Mouse (Mus musculus) myocyte (in vitro differentiated cells): Measurements from ENCODE around the gene Slc17a9. TPM values are rescaled to one million over a fixed set of nuclear protein-coding genes. Genes with fewer than 3 reads are reported as not detected.

Source experiments
- H3K27me3 ChIP-seq: one replicate; pipeline ENCODE4 v1.6.1; 2011; ENCODE audit not compliant: control insufficient read depth, insufficient read depth, insufficient read length
- H3K36me3 ChIP-seq: one replicate; pipeline ENCODE4 v1.6.1; 2011; ENCODE audit not compliant: control insufficient read depth, insufficient read depth
- H3K4me2 ChIP-seq: one replicate; pipeline ENCODE4 v1.6.1; 2011; ENCODE audit warnings: low read depth, control low read depth
- H3K4me3 ChIP-seq: one replicate; pipeline ENCODE4 v1.5.1; 2011; ENCODE audit warnings: mild to moderate bottlenecking, control low read depth, moderate library complexity
- H3K79me2 ChIP-seq: one replicate; pipeline ENCODE4 v1.6.1; 2011; ENCODE audit not compliant: control insufficient read depth, insufficient read depth
- H3ac ChIP-seq: one replicate; pipeline ENCODE4 v1.6.1; 2011; ENCODE audit not compliant: control insufficient read depth, insufficient read length
- CEBPB ChIP-seq: IDR thresholded peaks from 2 replicates; pipeline ENCODE4 v1.6.1; 2011; ENCODE audit warnings: mild to moderate bottlenecking, moderate library complexity; ENCODE audit not compliant: poor library complexity, insufficient read depth, severe bottlenecking
- E2F4 ChIP-seq: IDR thresholded peaks from one replicate; pipeline ENCODE4 v1.6.1; 2011; ENCODE audit warnings: mild to moderate bottlenecking, control low read depth, moderate library complexity; ENCODE audit not compliant: insufficient read depth
- MAX ChIP-seq: IDR thresholded peaks from one replicate; pipeline ENCODE4 v1.6.1; 2011; ENCODE audit warnings: low read depth, mild to moderate bottlenecking, control low read depth
- MYOD1 ChIP-seq, 3 experiments: IDR thresholded peaks; one replicate each; pipeline ENCODE4 v1.6.1; 2011; ENCODE audit warnings: control low read depth in 2 of 3, low read depth in 2 of 3, mild to moderate bottlenecking in 2 of 3, moderate library complexity in 1 of 3; ENCODE audit not compliant: insufficient read length in 2 of 3, control insufficient read depth in 1 of 3
- MYOG ChIP-seq, 3 experiments: IDR thresholded peaks; one replicate each; pipeline ENCODE4 v1.6.1; 2011; ENCODE audit warnings: control low read depth in 2 of 3, low read depth in 2 of 3, mild to moderate bottlenecking in 2 of 3; ENCODE audit not compliant: insufficient read length in 2 of 3, control insufficient read depth in 1 of 3, insufficient read depth in 1 of 3
- POLR2A ChIP-seq: IDR thresholded peaks from one replicate; pipeline ENCODE4 v1.6.1; 2011; ENCODE audit warnings: low read depth, mild to moderate bottlenecking, control low read depth, moderate library complexity; ENCODE audit not compliant: insufficient read length
- POLR2AphosphoS2 ChIP-seq: IDR thresholded peaks from one replicate; pipeline ENCODE4 v1.6.1; 2011; ENCODE audit warnings: low read depth, control low read depth; ENCODE audit not compliant: insufficient read length
- REST ChIP-seq: IDR thresholded peaks from one replicate; pipeline ENCODE4 v1.6.1; 2011; ENCODE audit warnings: mild to moderate bottlenecking, control low read depth, moderate library complexity; ENCODE audit not compliant: insufficient read depth, insufficient read length
- SRF ChIP-seq: IDR thresholded peaks from one replicate; pipeline ENCODE4 v1.6.1; 2011; ENCODE audit warnings: low read depth; ENCODE audit not compliant: control insufficient read depth, insufficient read length
- TCF12 ChIP-seq: IDR thresholded peaks from one replicate; pipeline ENCODE4 v1.6.1; 2011; ENCODE audit warnings: mild to moderate bottlenecking, control low read depth; ENCODE audit not compliant: poor library complexity, insufficient read depth, severe bottlenecking
- TCF3 ChIP-seq: IDR thresholded peaks from one replicate; pipeline ENCODE4 v1.6.1; 2011; ENCODE audit warnings: low read depth, control low read depth; ENCODE audit not compliant: insufficient read length
- USF1 ChIP-seq: IDR thresholded peaks from one replicate; pipeline ENCODE4 v1.6.1; 2011; ENCODE audit warnings: low read depth, mild to moderate bottlenecking, control low read depth, moderate library complexity
- polyA plus RNA-seq: library from polyadenylated mRNA; unstranded; fragments of >200 nt; fragmentation: generic; extraction: Trizol; gene quantifications from one replicate; pipeline ENCODE4 v1.2.1, GENCODE M21; 2012; ENCODE audit warnings: missing spikeins

Gene Slc17a9
- polyA plus RNA-seq, result 0.22 TPM

DNA sequence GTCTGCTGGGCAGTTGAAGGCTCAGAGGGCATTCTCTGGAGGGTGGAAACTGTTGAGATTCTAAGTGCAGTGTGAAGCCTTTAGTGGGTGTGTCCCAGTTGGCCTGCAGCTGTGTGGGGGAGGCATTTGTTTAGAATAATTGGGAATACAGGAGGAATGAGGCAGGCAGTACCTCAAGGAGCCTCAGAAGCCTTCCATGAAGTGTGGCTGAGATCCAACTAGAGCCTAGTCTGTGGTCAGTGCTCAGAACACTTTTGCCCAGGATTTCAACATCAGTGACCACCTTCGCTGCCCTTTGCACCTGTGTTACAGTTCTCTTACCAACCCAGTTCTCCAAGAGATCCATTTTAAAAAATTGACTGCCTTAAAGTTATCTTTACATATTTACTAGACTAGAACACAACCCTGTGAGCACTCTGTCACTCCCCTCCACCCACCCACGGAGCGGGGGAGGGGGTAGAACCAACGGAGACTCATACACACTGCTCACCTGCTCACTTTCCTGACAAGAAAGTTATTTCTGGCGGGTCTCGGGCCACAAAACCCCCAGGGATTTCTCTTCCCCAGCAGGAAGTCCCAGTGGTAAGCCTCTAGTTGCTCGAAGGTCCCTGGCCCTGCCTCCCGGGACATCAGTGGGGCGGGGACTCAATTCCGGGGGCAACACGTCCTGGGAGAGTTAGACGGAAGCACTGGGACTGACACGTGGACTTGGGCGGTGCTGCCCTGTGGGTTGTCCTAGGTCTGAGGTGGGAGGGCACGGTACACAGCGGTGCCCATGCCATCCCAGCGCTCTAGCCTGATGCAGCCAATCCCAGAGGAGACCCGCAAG, at the start of gene Slc17a9:
TSS of gene Slc17a9 (plus strand) at position 679 of the 829 bp plus-strand sequence.
- H3ac ChIP-seq, result no peak within 1 kb of the TSS
- no peaks in the 10 kb centered on the region for H3K79me2 ChIP-seq
- no peak within 1 kb of the TSS for H3K4me3 ChIP-seq
- no peaks in the 10 kb centered on the region for H3K27me3 ChIP-seq
- TF ChIP-seq REST (no peak), POLR2AphosphoS2 (peak; percentile 95), MYOD1 (IDR thresholded peaks at IDR 0.05; ENCODE audit: control insufficient read depth in 1 of 3, insufficient read length in 2 of 3, low read depth in 2 of 3) (no peak), POLR2A (no peak), E2F4 (no peak)
- H3K4me2 ChIP-seq, result peak within 1 kb of the TSS; percentile 38
- H3K36me3 ChIP-seq, result peaks cover 33% of the 10 kb centered on the region

- no peaks in the 10 kb centered on the region for H3K27me3 ChIP-seq
Observed at GRCm38 (mm10) chr2:180676706-180677105, 48.4 kb upstream of the Slc17a9 start.

GRCm38 (mm10) chr2:180678609-180679140, 46.4 kb upstream of the Slc17a9 start:
- H3K27me3 ChIP-seq, result no peaks in the 10 kb centered on the region
- H3K36me3 ChIP-seq, result peaks cover 27% of the 10 kb centered on the region
- no peak overlapping the region for H3K4me3 ChIP-seq
- H3K4me2 ChIP-seq, result no peak overlapping the region
- TF ChIP-seq POLR2A, result peak; percentile 34
- no peak for TF ChIP-seq USF1
- peak; percentile 96 for TF ChIP-seq POLR2AphosphoS2
- H3K79me2 ChIP-seq, result no peaks in the 10 kb centered on the region
- H3ac ChIP-seq, result no peak overlapping the region

More at GRCm38 (mm10) chr2:180676706-180677105, 48.4 kb upstream of the Slc17a9 start:
- TF ChIP-seq CEBPB, result no peak
- TF ChIP-seq REST, result no peak
- TF ChIP-seq SRF, result no peak
- TF ChIP-seq USF1, result no peak
- no peak for TF ChIP-seq MAX
- TF ChIP-seq MYOD1 (IDR thresholded peaks at IDR 0.05; ENCODE audit: control insufficient read depth in 1 of 3, insufficient read length in 2 of 3, low read depth in 2 of 3), result no peak
- TF ChIP-seq E2F4, result no peak
- no peak for TF ChIP-seq POLR2A
- TF ChIP-seq POLR2AphosphoS2, result no peak
- TF ChIP-seq TCF3, result no peak
- TF ChIP-seq TCF12, result no peak
- H3K36me3 ChIP-seq, result peaks cover 15% of the 10 kb centered on the region
- H3ac ChIP-seq, result no peak overlapping the region
- no peak overlapping the region for H3K4me3 ChIP-seq
- H3K79me2 ChIP-seq, result no peaks in the 10 kb centered on the region
- H3K4me2 ChIP-seq, result no peak overlapping the region

DNA sequence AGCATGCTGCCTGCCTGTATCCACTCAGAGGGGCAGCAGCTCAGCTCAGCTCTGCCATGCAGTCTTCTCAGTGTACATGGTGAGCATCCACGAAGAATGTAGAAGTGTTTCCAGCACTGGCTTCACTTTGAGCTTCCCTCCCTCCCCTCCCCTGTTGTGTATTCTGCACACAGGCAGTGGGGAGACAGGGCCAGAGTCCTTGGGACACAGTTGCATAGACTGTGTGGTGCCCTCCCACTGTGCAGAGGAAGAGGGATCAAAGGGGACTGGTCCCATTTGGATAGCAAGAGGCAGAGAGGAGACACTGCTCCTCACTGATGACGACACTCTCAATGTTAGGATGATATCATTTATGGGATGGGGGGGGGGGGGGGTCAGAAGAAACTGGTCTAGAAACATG, 43.8 kb upstream of the Slc17a9 start:
- TF ChIP-seq POLR2AphosphoS2 (peak; percentile 30), E2F4 (no peak)
- Histone ChIP-seq H3K79me2 (no peaks in the 10 kb centered on the region), H3K4me3 (no peak overlapping the region), H3K36me3 (peaks cover 27% of the 10 kb centered on the region), H3K4me2 (no peak overlapping the region), H3ac (no peak overlapping the region), H3K27me3 (no peaks in the 10 kb centered on the region)

DNA sequence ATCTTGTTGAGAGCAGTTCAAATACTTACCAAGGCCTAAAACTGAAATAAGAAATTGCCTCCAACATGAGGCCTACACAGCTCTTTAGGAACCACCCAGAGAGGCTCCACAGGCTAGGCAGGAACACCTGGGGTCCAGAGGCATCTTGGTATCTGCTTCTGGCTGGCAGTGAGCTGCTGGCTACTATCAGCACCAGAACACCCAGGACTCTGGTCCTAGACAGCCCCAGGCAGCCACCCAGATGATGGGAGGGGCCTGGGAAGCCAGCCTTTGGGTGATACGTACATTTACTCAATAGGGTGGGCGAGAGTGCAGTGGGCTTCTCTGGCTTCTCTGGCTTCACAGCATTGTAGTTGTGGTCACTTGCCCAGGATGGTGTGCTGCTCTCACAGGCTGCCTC, 41.5 kb upstream of the Slc17a9 start:
- TF ChIP-seq SRF, result no peak
- no peak for TF ChIP-seq E2F4
- no peak for TF ChIP-seq USF1
- no peak for TF ChIP-seq POLR2A
- TF ChIP-seq REST, result no peak
- TF ChIP-seq TCF12, result no peak
- TF ChIP-seq POLR2AphosphoS2, result no peak
- TF ChIP-seq MYOG (IDR thresholded peaks at IDR 0.05; ENCODE audit: control insufficient read depth in 1 of 3, insufficient read depth in 1 of 3, insufficient read length in 2 of 3, low read depth in 2 of 3), result no peak
- TF ChIP-seq TCF3, result no peak
- no peak for TF ChIP-seq MAX
- no peak for TF ChIP-seq MYOD1 (IDR thresholded peaks at IDR 0.05; ENCODE audit: control insufficient read depth in 1 of 3, insufficient read length in 2 of 3, low read depth in 2 of 3)
- no peak for TF ChIP-seq CEBPB
- H3ac ChIP-seq, result no peak overlapping the region
- H3K79me2 ChIP-seq, result peaks cover 4% of the 10 kb centered on the region
- no peak overlapping the region for H3K4me3 ChIP-seq
- no peak overlapping the region for H3K4me2 ChIP-seq
- no peaks in the 10 kb centered on the region for H3K27me3 ChIP-seq
- H3K36me3 ChIP-seq, result peaks cover 38% of the 10 kb centered on the region

- Histone ChIP-seq H3K36me3 (peaks cover 42% of the 10 kb centered on the region), H3K79me2 (peaks cover 5% of the 10 kb centered on the region), H3K27me3 (no peaks in the 10 kb centered on the region), H3K4me2 (no peak overlapping the region), H3ac (no peak overlapping the region), H3K4me3 (no peak overlapping the region)
- no peak for TF ChIP-seq SRF
- no peak for TF ChIP-seq POLR2AphosphoS2
- TF ChIP-seq USF1, result no peak
- no peak for TF ChIP-seq REST
- TF ChIP-seq MYOD1 (IDR thresholded peaks at IDR 0.05; ENCODE audit: control insufficient read depth in 1 of 3, insufficient read length in 2 of 3, low read depth in 2 of 3), result no peak
- TF ChIP-seq TCF3, result no peak
- no peak for TF ChIP-seq TCF12
- no peak for TF ChIP-seq POLR2A
- no peak for TF ChIP-seq E2F4
- TF ChIP-seq MAX, result no peak
- TF ChIP-seq CEBPB, result no peak
- TF ChIP-seq MYOG (IDR thresholded peaks at IDR 0.05; ENCODE audit: control insufficient read depth in 1 of 3, insufficient read depth in 1 of 3, insufficient read length in 2 of 3, low read depth in 2 of 3), result no peak
Observed at GRCm38 (mm10) chr2:180684031-180684430, 41.0 kb upstream of the Slc17a9 start.
